Mouse (Mus musculus) B cell, adult 2 months (primary cell): ENCODE results near the gene Stk25.

Source experiments
- DNase-seq, 2 experiments: peaks; one replicate each; pipeline ENCODE4 v3.0.0; 2022

Stk25 gene

GRCm38 (mm10) chr1:93668791-93669548, 10.5 kb upstream of the Stk25 start:
- DNase-seq: peak; percentile 70 to 75

- peak; percentile 78 to 83 for DNase-seq
Observed at GRCm38 (mm10) chr1:93667760-93668400, 9.4 kb upstream of the Stk25 start.

GRCm38 (mm10) chr1:93657025-93657360, 1.5 kb downstream of the Stk25 start:
- no peak for DNase-seq

- DNase-seq: no peak
Observed at GRCm38 (mm10) chr1:93656325-93657024, 2.0 kb downstream of the Stk25 start.

GRCm38 (mm10) chr1:93654798-93655197, 3.7 kb downstream of the Stk25 start:
- no peak for DNase-seq

- DNase-seq: no peak
Observed at GRCm38 (mm10) chr1:93654275-93654674, 4.2 kb downstream of the Stk25 start.

- DNase-seq: no peak
Observed at GRCm38 (mm10) chr1:93649604-93650172, 8.8 kb downstream of the Stk25 start.

- no peak for DNase-seq
Observed at GRCm38 (mm10) chr1:93642692-93643091, 15.8 kb downstream of the Stk25 start.

- DNase-seq: no peak
Observed at GRCm38 (mm10) chr1:93641978-93642377, 16.5 kb downstream of the Stk25 start.

GRCm38 (mm10) chr1:93636211-93636897, 22.1 kb downstream of the Stk25 start:
- no peak for DNase-seq

GRCm38 (mm10) chr1:93635580-93636192, 22.8 kb downstream of the Stk25 start:
- DNase-seq: peak; percentile 97 to 98

GRCm38 (mm10) chr1:93635091-93635579, 23.3 kb downstream of the Stk25 start:
- peak in 1 of 2 experiments; percentile 53 for DNase-seq

GRCm38 (mm10) chr1:93634481-93634891, 24.0 kb downstream of the Stk25 start:
- no peak for DNase-seq

- DNase-seq: no peak
Observed at GRCm38 (mm10) chr1:93632723-93633122, 25.7 kb downstream of the Stk25 start.

GRCm38 (mm10) chr1:93630796-93631195, 27.7 kb downstream of the Stk25 start:
- no peak for DNase-seq

- DNase-seq: no peak
Observed at GRCm38 (mm10) chr1:93624502-93624901, 34.0 kb downstream of the Stk25 start.

- DNase-seq: no peak
Observed at GRCm38 (mm10) chr1:93618948-93619347, 39.5 kb downstream of the Stk25 start.

- DNase-seq: no peak
Observed at GRCm38 (mm10) chr1:93618059-93618748, 40.3 kb downstream of the Stk25 start.

- no peak for DNase-seq
Observed at GRCm38 (mm10) chr1:93609762-93610161, 48.7 kb downstream of the Stk25 start.

- no peak for DNase-seq
Observed at GRCm38 (mm10) chr1:93608696-93609245, 49.7 kb downstream of the Stk25 start.
